Mouse (Mus musculus) MEL (cell line): ENCODE results near the gene Alg12.
"Not testable (repeated sequence)": the region's sequence is repeated elsewhere in the genome, so short reads cannot be mapped to it uniquely, and the experiment has no call there.

ENCODE experiments used
- BHLHE40 ChIP-seq: IDR thresholded peaks from 2 replicates; pipeline ENCODE4 v1.6.1; 2012; ENCODE audit warnings: low read depth, mild to moderate bottlenecking, inconsistent platforms, low read length, improper control_type of control experiment, borderline replicate concordance
- CHD2 ChIP-seq: IDR thresholded peaks from 2 replicates; pipeline ENCODE4 v1.6.1; 2011; ENCODE audit warnings: low read length, improper control_type of control experiment
- CTCF ChIP-seq, 3 experiments: IDR thresholded peaks in 2 of 3; conservative IDR thresholded peaks in 1 of 3; 2 replicates each; pipeline ENCODE4 v1.5.1; 2011 to 2012; ENCODE audit warnings: low read length in 3 of 3, low read depth in 2 of 3, mild to moderate bottlenecking in 2 of 3, improper control_type of control experiment in 1 of 3, inconsistent platforms in 1 of 3, mixed read lengths in 1 of 3, moderate library complexity in 1 of 3; ENCODE audit not compliant: control insufficient read depth in 1 of 3, insufficient read depth in 1 of 3, poor library complexity in 1 of 3, severe bottlenecking in 1 of 3
- ELF1 ChIP-seq: IDR thresholded peaks from 2 replicates; pipeline ENCODE4 v1.6.1; 2014; ENCODE audit warnings: low read depth, mild to moderate bottlenecking, inconsistent platforms, low read length, improper control_type of control experiment, moderate library complexity
- EP300 ChIP-seq, 2 experiments: IDR thresholded peaks; 2 replicates each; pipeline ENCODE4 v1.6.1; 2011; ENCODE audit warnings: improper control_type of control experiment in 2 of 2, low read length in 2 of 2, low read depth in 1 of 2, mild to moderate bottlenecking in 1 of 2
- JUND ChIP-seq: IDR thresholded peaks from 2 replicates; pipeline ENCODE4 v1.6.1; 2011; ENCODE audit warnings: low read depth, mild to moderate bottlenecking, improper control_type of control experiment, low read length
- KAT2A ChIP-seq: conservative IDR thresholded peaks from 2 replicates; pipeline ENCODE4 v1.6.1; 2012; ENCODE audit warnings: low read depth, low read length, improper control_type of control experiment, inconsistent platforms
- NRF1 ChIP-seq: IDR thresholded peaks from 2 replicates; pipeline ENCODE4 v1.6.1; 2014; ENCODE audit warnings: low read depth, mild to moderate bottlenecking, inconsistent platforms, low read length, improper control_type of control experiment, moderate library complexity; ENCODE audit not compliant: poor library complexity, insufficient read depth, severe bottlenecking
- RCOR1 ChIP-seq: IDR thresholded peaks from 2 replicates; pipeline ENCODE4 v1.6.1; 2012; ENCODE audit warnings: low read depth, mild to moderate bottlenecking, inconsistent platforms, low read length, improper control_type of control experiment
- SIN3A ChIP-seq: IDR thresholded peaks from 2 replicates; pipeline ENCODE4 v1.6.1; 2012; ENCODE audit warnings: low read length, improper control_type of control experiment, inconsistent platforms
- TCF12 ChIP-seq: IDR thresholded peaks from 2 replicates; pipeline ENCODE4 v1.6.1; 2014; ENCODE audit warnings: low read depth, mild to moderate bottlenecking, inconsistent platforms, low read length, improper control_type of control experiment, moderate library complexity
- ZKSCAN1 ChIP-seq: IDR thresholded peaks from 2 replicates; pipeline ENCODE4 v1.6.1; 2012; ENCODE audit warnings: low read depth, mild to moderate bottlenecking, inconsistent platforms, low read length, improper control_type of control experiment, moderate library complexity

- TF ChIP-seq ELF1; BHLHE40; JUND; CTCF (IDR thresholded peaks at IDR 0.05 in 2 of 3, conservative IDR thresholded peaks at IDR 0.05 in 1 of 3; ENCODE audit: control insufficient read depth in 1 of 3, insufficient read depth in 1 of 3, low read depth in 2 of 3, low read length in 3 of 3, poor library complexity in 1 of 3, severe bottlenecking in 1 of 3); KAT2A; ZKSCAN1; SIN3A; NRF1; EP300 (IDR thresholded peaks at IDR 0.05; ENCODE audit: low read depth in 1 of 2, low read length in 2 of 2); RCOR1; CHD2; TCF12: not testable (repeated sequence)
Observed at GRCm38 (mm10) chr15:88813873-88814272, 5.2 kb downstream of the Alg12 start.
